Mouse (Mus musculus) midbrain, embryonic 10.5 days (tissue): ENCODE results near the gene Ptprd. TPM values are rescaled to one million over a fixed set of nuclear protein-coding genes. Genes with fewer than 3 reads are reported as not detected.

ENCODE experiments used
- DNase-seq: peaks from one replicate; pipeline ENCODE4 v3.0.0-alpha.2; 2017; ENCODE audit warnings: low spot score
- H3K27ac ChIP-seq: fragments of 300-500 bp; sonication (generic); replicated peaks from 2 replicates; pipeline ENCODE4 v1.5.1; 2016; ENCODE audit warnings: mild to moderate bottlenecking
- H3K27me3 ChIP-seq: fragments of 300-500 bp; sonication (generic); 2 replicates; pipeline ENCODE4 v1.6.1; 2016; ENCODE audit warnings: low read depth, mild to moderate bottlenecking; ENCODE audit not compliant: poor library complexity, severe bottlenecking
- H3K36me3 ChIP-seq: fragments of 300-500 bp; sonication (generic); 2 replicates; pipeline ENCODE4 v1.6.1; 2016; ENCODE audit warnings: mild to moderate bottlenecking, moderate library complexity
- H3K4me1 ChIP-seq: fragments of 300-500 bp; sonication (generic); 2 replicates; pipeline ENCODE4 v1.6.1; 2016
- H3K4me3 ChIP-seq: fragments of 300-500 bp; sonication (generic); 2 replicates; pipeline ENCODE4 v1.5.1; 2016; ENCODE audit warnings: mild to moderate bottlenecking, moderate library complexity
- H3K9me3 ChIP-seq: fragments of 300-500 bp; sonication (generic); replicated peaks from 2 replicates; pipeline ENCODE4 v1.6.1; 2016; ENCODE audit warnings: mild to moderate bottlenecking
- WGBS: fragments of 180-500 bp; shearing (Covaris S2); methylation state at CpG from one replicate; pipeline ENCODE4 v1.1.7; 2016; 5-methylcytosine and 5-hydroxymethylcytosine counted together
- polyA plus RNA-seq: library from polyadenylated mRNA; unstranded; fragments of >200 nt; fragmentation: Nextera tagmentation; extraction: Ambion mirVana; gene quantifications from 2 replicates; pipeline ENCODE4 v1.2.1, GENCODE M21; 2016

Ptprd gene
- polyA plus RNA-seq, 1 experiment from 2014 or later, result 9.6 TPM

GRCm38 (mm10) chr4:76566006-76566405 is 1645.8 kb downstream of the Ptprd start:
- DNase-seq, result no peak
- H3K4me3 ChIP-seq, result no peak overlapping the region
- H3K9me3 ChIP-seq, result no peaks in the 10 kb centered on the region
- no peak overlapping the region for H3K27ac ChIP-seq
- H3K27me3 ChIP-seq, result no peaks in the 10 kb centered on the region
- H3K4me1 ChIP-seq, result no peaks in the 10 kb centered on the region
- H3K36me3 ChIP-seq, result no peaks in the 10 kb centered on the region

GRCm38 (mm10) chr4:76541769-76542168 is 1670.0 kb downstream of the Ptprd start:
- no peak for DNase-seq
- 83% methylated on average over 2 of the region's 2 CpGs for WGBS
- Histone ChIP-seq H3K36me3 (no peaks in the 10 kb centered on the region), H3K4me3 (no peak overlapping the region), H3K27ac (no peak overlapping the region), H3K4me1 (no peaks in the 10 kb centered on the region), H3K27me3 (no peaks in the 10 kb centered on the region), H3K9me3 (no peaks in the 10 kb centered on the region)

- no peaks in the 10 kb centered on the region for H3K27me3 ChIP-seq
- H3K4me1 ChIP-seq, result peaks cover 4% of the 10 kb centered on the region; the same call in 1 of the 2 replicates
- DNase-seq, result no peak
- H3K9me3 ChIP-seq, result peaks cover 8% of the 10 kb centered on the region; the same call in 1 of the 2 replicates
- H3K27ac ChIP-seq, result no peak overlapping the region
- H3K4me3 ChIP-seq, result no peak overlapping the region
- no peaks in the 10 kb centered on the region for H3K36me3 ChIP-seq
- WGBS, result 76% methylated on average over 1 of the region's 1 CpGs
Measured at GRCm38 (mm10) chr4:76532926-76533325, 1678.8 kb downstream of the Ptprd start.

- 80% methylated on average over 3 of the region's 3 CpGs for WGBS
- DNase-seq, result no peak
- H3K27ac ChIP-seq, result no peak overlapping the region
- H3K4me1 ChIP-seq, result no peaks in the 10 kb centered on the region
- peaks cover 8% of the 10 kb centered on the region; the same call in 1 of the 2 replicates for H3K9me3 ChIP-seq
- H3K36me3 ChIP-seq, result no peaks in the 10 kb centered on the region
- no peak overlapping the region for H3K4me3 ChIP-seq
- H3K27me3 ChIP-seq, result no peaks in the 10 kb centered on the region
Measured at GRCm38 (mm10) chr4:76525281-76525680, 1686.5 kb downstream of the Ptprd start.

GRCm38 (mm10) chr4:76503279-76503601 is 1708.5 kb downstream of the Ptprd start:
- Histone ChIP-seq H3K4me3 (no peak overlapping the region), H3K27ac (no peak overlapping the region), H3K27me3 (no peaks in the 10 kb centered on the region), H3K4me1 (no peaks in the 10 kb centered on the region), H3K36me3 (no peaks in the 10 kb centered on the region), H3K9me3 (no peaks in the 10 kb centered on the region)
- no peak for DNase-seq
- 45% methylated on average over 3 of the region's 3 CpGs for WGBS

- no peaks in the 10 kb centered on the region for H3K36me3 ChIP-seq
- no peak overlapping the region for H3K4me3 ChIP-seq
- no peaks in the 10 kb centered on the region for H3K27me3 ChIP-seq
- no peaks in the 10 kb centered on the region for H3K9me3 ChIP-seq
- no peaks in the 10 kb centered on the region for H3K4me1 ChIP-seq
- DNase-seq, result no peak
- no peak overlapping the region for H3K27ac ChIP-seq
- WGBS, result 65% methylated on average over 6 of the region's 6 CpGs
Measured at GRCm38 (mm10) chr4:76502575-76503278, 1709.0 kb downstream of the Ptprd start.

GRCm38 (mm10) chr4:76485848-76486247 is 1725.9 kb downstream of the Ptprd start:
- Histone ChIP-seq H3K27ac (no peak overlapping the region), H3K4me3 (no peak overlapping the region), H3K27me3 (no peaks in the 10 kb centered on the region), H3K36me3 (no peaks in the 10 kb centered on the region), H3K9me3 (no peaks in the 10 kb centered on the region), H3K4me1 (peaks cover 4% of the 10 kb centered on the region; the same call in 1 of the 2 replicates)
- 91% methylated on average over 3 of the region's 3 CpGs for WGBS
- no peak for DNase-seq

- WGBS, result 82% methylated on average over 3 of the region's 3 CpGs
- no peak overlapping the region for H3K27ac ChIP-seq
- H3K36me3 ChIP-seq, result no peaks in the 10 kb centered on the region
- no peaks in the 10 kb centered on the region for H3K27me3 ChIP-seq
- H3K9me3 ChIP-seq, result no peaks in the 10 kb centered on the region
- no peak overlapping the region for H3K4me3 ChIP-seq
- no peaks in the 10 kb centered on the region for H3K4me1 ChIP-seq
- no peak for DNase-seq
Measured at GRCm38 (mm10) chr4:76468366-76469100, 1743.2 kb downstream of the Ptprd start.

- no peaks in the 10 kb centered on the region for H3K9me3 ChIP-seq
- peaks cover 7% of the 10 kb centered on the region for H3K4me1 ChIP-seq
- H3K27ac ChIP-seq, result no peak overlapping the region
- no peaks in the 10 kb centered on the region for H3K27me3 ChIP-seq
- WGBS, result 88% methylated on average over 1 of the region's 1 CpGs
- H3K36me3 ChIP-seq, result no peaks in the 10 kb centered on the region
- no peak for DNase-seq
- H3K4me3 ChIP-seq, result no peak overlapping the region
Measured at GRCm38 (mm10) chr4:76464682-76465081, 1747.1 kb downstream of the Ptprd start.

- H3K27ac ChIP-seq, result no peak overlapping the region
- no peak for DNase-seq
- H3K4me3 ChIP-seq, result no peak overlapping the region
- no peaks in the 10 kb centered on the region for H3K9me3 ChIP-seq
- H3K4me1 ChIP-seq, result peaks cover 19% of the 10 kb centered on the region
- WGBS, result 82% methylated on average over 5 of the region's 5 CpGs
- no peaks in the 10 kb centered on the region for H3K36me3 ChIP-seq
- no peaks in the 10 kb centered on the region for H3K27me3 ChIP-seq
Measured at GRCm38 (mm10) chr4:76461336-76461735, 1750.4 kb downstream of the Ptprd start.

- Histone ChIP-seq H3K4me3 (no peak overlapping the region), H3K27me3 (no peaks in the 10 kb centered on the region), H3K4me1 (peaks cover 19% of the 10 kb centered on the region), H3K36me3 (no peaks in the 10 kb centered on the region), H3K9me3 (no peaks in the 10 kb centered on the region), H3K27ac (no peak overlapping the region)
- no peak for DNase-seq
- WGBS, result 88% methylated on average over 1 of the region's 1 CpGs
Measured at GRCm38 (mm10) chr4:76460556-76460955, 1751.2 kb downstream of the Ptprd start.

GRCm38 (mm10) chr4:76459621-76460020 is 1752.1 kb downstream of the Ptprd start:
- no peak overlapping the region for H3K27ac ChIP-seq

GRCm38 (mm10) chr4:76452286-76452685 is 1759.5 kb downstream of the Ptprd start:
- Histone ChIP-seq H3K4me3 (no peak overlapping the region), H3K9me3 (no peaks in the 10 kb centered on the region), H3K27ac (no peak overlapping the region), H3K4me1 (peaks cover 17% of the 10 kb centered on the region), H3K36me3 (no peaks in the 10 kb centered on the region), H3K27me3 (peaks cover 14% of the 10 kb centered on the region)
- DNase-seq, result no peak
- 78% methylated on average over 4 of the region's 4 CpGs for WGBS

More at GRCm38 (mm10) chr4:76459621-76460020, 1752.1 kb downstream of the Ptprd start:
- Histone ChIP-seq H3K36me3 (no peaks in the 10 kb centered on the region), H3K27me3 (no peaks in the 10 kb centered on the region), H3K4me3 (no peak overlapping the region), H3K9me3 (no peaks in the 10 kb centered on the region), H3K4me1 (peaks cover 19% of the 10 kb centered on the region)
- no peak for DNase-seq
